Mouse (Mus musculus): ENCODE data around the gene Myo1d.

Gene Myo1d

GRCm38 (mm10) chr11:80498328-80499070, 281.3 kb downstream of the Myo1d start:
- DNase-seq: no peak

- no peak for DNase-seq
Observed at GRCm38 (mm10) chr11:80497225-80497919, 282.5 kb downstream of the Myo1d start.

- no peak for DNase-seq
Observed at GRCm38 (mm10) chr11:80496640-80497039, 283.2 kb downstream of the Myo1d start.

- DNase-seq: no peak
Observed at GRCm38 (mm10) chr11:80495972-80496371, 283.9 kb downstream of the Myo1d start.

- DNase-seq: no peak
Observed at GRCm38 (mm10) chr11:80494852-80495251, 285.0 kb downstream of the Myo1d start.

GRCm38 (mm10) chr11:80493186-80493585, 286.6 kb downstream of the Myo1d start:
- DNase-seq: no peak

- no peak for DNase-seq
Observed at GRCm38 (mm10) chr11:80490831-80491230, 289.0 kb downstream of the Myo1d start.

- DNase-seq: peak; percentile 56
Observed at GRCm38 (mm10) chr11:80489882-80490196, 290.0 kb downstream of the Myo1d start.

GRCm38 (mm10) chr11:80489172-80489881, 290.5 kb downstream of the Myo1d start:
- DNase-seq: no peak

- no peak for DNase-seq
Observed at GRCm38 (mm10) chr11:80487904-80488587, 291.8 kb downstream of the Myo1d start.

GRCm38 (mm10) chr11:80485622-80486206, 294.1 kb downstream of the Myo1d start:
- DNase-seq: no peak

- no peak for DNase-seq
Observed at GRCm38 (mm10) chr11:80485120-80485551, 294.7 kb downstream of the Myo1d start.

- DNase-seq: no peak
Observed at GRCm38 (mm10) chr11:80484191-80484791, 295.5 kb downstream of the Myo1d start.

GRCm38 (mm10) chr11:80483536-80484067, 296.2 kb downstream of the Myo1d start:
- DNase-seq: no peak

- no peak for DNase-seq
Observed at GRCm38 (mm10) chr11:80482921-80483320, 296.9 kb downstream of the Myo1d start.

GRCm38 (mm10) chr11:80482347-80482746, 297.5 kb downstream of the Myo1d start:
- no peak for DNase-seq

GRCm38 (mm10) chr11:80481409-80482050, 298.3 kb downstream of the Myo1d start:
- no peak for DNase-seq

- DNase-seq: no peak
Observed at GRCm38 (mm10) chr11:80479906-80480866, 299.6 kb downstream of the Myo1d start.

GRCm38 (mm10) chr11:80479425-80479824, 300.4 kb downstream of the Myo1d start:
- DNase-seq: no peak

GRCm38 (mm10) chr11:80478694-80479412, 301.0 kb downstream of the Myo1d start:
- no peak for DNase-seq
